Mouse (Mus musculus): ENCODE results near the gene Irgc1. TPM values are rescaled to one million over a fixed set of nuclear protein-coding genes. Genes with fewer than 3 reads are reported as not detected.

Gene Irgc1
- total and polyA plus RNA-seq, 3 experiments: not detected

DNA sequence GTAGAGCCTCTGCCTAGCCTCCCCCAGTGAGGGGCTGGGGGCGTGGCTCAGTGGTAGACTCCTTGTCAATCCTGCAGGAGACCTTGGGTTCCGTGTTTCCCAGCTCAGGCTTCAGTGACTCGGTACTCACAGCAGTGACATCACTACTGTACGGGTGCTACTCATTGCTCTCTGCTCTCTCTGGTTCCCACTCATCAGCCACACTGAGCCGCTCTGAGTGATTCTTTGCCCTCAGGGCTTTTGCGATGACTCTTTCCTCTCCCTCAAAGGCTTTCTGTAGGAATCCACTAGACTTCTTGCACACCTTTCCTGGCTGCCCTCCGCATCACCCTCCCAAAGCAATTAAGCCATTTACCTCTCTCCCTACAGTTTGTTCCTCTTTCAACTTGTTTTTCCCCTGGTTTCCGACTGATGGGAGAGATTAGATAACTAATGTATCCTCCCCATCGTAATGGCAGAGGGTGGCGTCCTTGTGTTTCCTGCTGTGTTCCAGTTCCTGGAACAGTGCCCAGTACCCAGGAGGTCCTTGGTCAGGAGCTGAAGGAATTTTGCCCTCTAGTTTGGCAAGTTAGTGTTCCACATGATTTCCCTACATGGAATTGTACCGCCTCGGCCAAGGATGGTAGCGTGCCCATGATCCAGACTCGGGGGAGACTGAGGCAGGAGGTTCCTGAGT, 9.4 kb upstream of the Irgc1 start:
- Histone ChIP-seq H3K4me3 (ENCODE audit: control insufficient read depth in 1 of 2, insufficient read depth in 1 of 2, low read depth in 2 of 2, low read length in 2 of 2) (peak overlapping the region; percentile 13 to 20; a peak in 1 of 4 replicates), H3K9me3 (replicated peaks; ENCODE audit: insufficient read depth, low read length) (no peaks in the 10 kb centered on the region), H3K27me3 (ENCODE audit: control insufficient read depth in 1 of 2, insufficient read depth in 2 of 2, low read length in 2 of 2) (peaks cover 1 to 3% of the 10 kb centered on the region in 2 experiments; a peak in 1 of 4 replicates), H3K36me3 (ENCODE audit: control insufficient read depth in 1 of 2, insufficient read depth in 2 of 2, low read length in 2 of 2) (peaks cover 0 to 5% of the 10 kb centered on the region in 2 experiments; a peak in 2 of 4 replicates), H3K79me2 (ENCODE audit: control insufficient read depth, insufficient read depth, low read length, poor library complexity) (0 out of 2 replicates have a peak, but pooled peaks cover 2% of the 10 kb centered on the region), H3K4me1 (ENCODE audit: control insufficient read depth in 1 of 2, insufficient read depth in 2 of 2, low read length in 2 of 2) (peaks cover 4 to 19% of the 10 kb centered on the region in 2 experiments), H3K9ac (ENCODE audit: control insufficient read depth, low read depth, low read length, poor library complexity, severe bottlenecking) (no peak overlapping the region), H3K27ac (ENCODE audit: control insufficient read depth, low read depth, low read length) (no peak overlapping the region)
- DNase-seq (ENCODE audit: low read depth, low spot score): peak; percentile 46
- TF ChIP-seq TCF12 (IDR thresholded peaks at IDR 0.05; ENCODE audit: low read depth, low read length) (no peak), POLR2A (IDR thresholded peaks at IDR 0.05; ENCODE audit: control insufficient read depth in 1 of 2, insufficient read depth in 1 of 2, low read depth in 1 of 2, low read length in 2 of 2, poor library complexity in 1 of 2) (no peak), MAZ (IDR thresholded peaks at IDR 0.05; ENCODE audit: low read depth, low read length) (no peak), ELF1 (IDR thresholded peaks at IDR 0.05; ENCODE audit: low read depth, low read length) (no peak), GATA1 (IDR thresholded peaks at IDR 0.05; ENCODE audit: low read depth, low read length) (peak; percentile 73), NELFE (IDR thresholded peaks at IDR 0.05; ENCODE audit: low read depth, low read length) (no peak), MYB (IDR thresholded peaks at IDR 0.05; ENCODE audit: low read depth, low read length) (no peak)

DNA sequence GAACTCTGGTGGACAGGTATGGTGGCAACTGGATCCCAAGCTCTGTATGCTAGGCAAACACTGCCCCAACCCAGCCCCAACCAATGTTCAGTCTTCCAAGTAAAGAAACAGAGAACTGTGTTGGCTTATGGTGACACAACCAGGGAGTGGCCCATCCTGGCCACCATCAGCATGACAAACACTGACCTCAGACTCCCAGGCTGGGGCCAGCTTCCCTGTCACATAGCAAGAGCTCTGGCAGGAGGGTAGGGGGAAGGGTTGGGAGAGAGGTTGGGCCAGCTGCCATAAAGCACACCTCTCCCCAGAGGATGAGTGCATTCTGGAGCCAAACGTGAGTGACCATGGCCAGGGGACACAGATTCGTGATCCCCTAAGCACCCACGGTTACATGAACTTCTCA, 7.7 kb upstream of the Irgc1 start:
- TF ChIP-seq MYB (IDR thresholded peaks at IDR 0.05; ENCODE audit: low read depth, low read length): no peak
- Histone ChIP-seq H3K4me1 (ENCODE audit: control insufficient read depth in 1 of 2, insufficient read depth in 2 of 2, low read length in 2 of 2) (peaks cover 4 to 19% of the 10 kb centered on the region in 2 experiments), H3K9ac (ENCODE audit: control insufficient read depth, low read depth, low read length, poor library complexity, severe bottlenecking) (no peak overlapping the region), H3K36me3 (ENCODE audit: control insufficient read depth in 1 of 2, insufficient read depth in 2 of 2, low read length in 2 of 2) (peaks cover 0 to 5% of the 10 kb centered on the region in 2 experiments; a peak in 2 of 4 replicates), H3K27me3 (ENCODE audit: control insufficient read depth in 1 of 2, insufficient read depth in 2 of 2, low read length in 2 of 2) (peaks cover 5 to 8% of the 10 kb centered on the region in 2 experiments), H3K79me2 (ENCODE audit: control insufficient read depth, insufficient read depth, low read length, poor library complexity) (0 out of 2 replicates have a peak, but pooled peaks cover 2% of the 10 kb centered on the region), H3K4me3 (ENCODE audit: control insufficient read depth in 1 of 2, insufficient read depth in 1 of 2, low read depth in 2 of 2, low read length in 2 of 2) (no peak overlapping the region), H3K9me3 (replicated peaks; ENCODE audit: insufficient read depth, low read length) (no peaks in the 10 kb centered on the region), H3K27ac (ENCODE audit: control insufficient read depth, low read depth, low read length) (no peak overlapping the region)
- no peak for DNase-seq (ENCODE audit: low read depth, low spot score)

DNA sequence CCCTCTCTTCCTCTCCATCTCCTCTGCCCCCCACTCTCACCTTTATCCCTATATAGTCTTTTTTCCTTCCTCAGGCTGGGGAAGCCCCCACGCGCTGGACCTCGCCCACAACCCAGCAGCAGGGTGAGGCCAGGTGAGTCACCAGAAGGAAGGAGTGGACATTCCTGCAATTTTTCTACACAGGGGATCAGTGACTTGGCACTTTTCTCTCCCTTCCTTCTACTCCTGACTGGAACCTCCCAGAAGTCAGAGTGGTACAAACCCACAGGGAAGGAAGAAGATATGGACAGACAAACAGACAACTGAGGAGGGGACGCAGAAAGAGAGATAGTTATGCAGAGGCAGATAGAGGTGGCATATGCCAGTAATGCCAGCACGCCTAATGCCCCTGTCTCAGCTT, 7.3 kb upstream of the Irgc1 start:
- Histone ChIP-seq H3K4me3 (ENCODE audit: control insufficient read depth in 1 of 2, insufficient read depth in 1 of 2, low read depth in 2 of 2, low read length in 2 of 2) (no peak overlapping the region), H3K9me3 (replicated peaks; ENCODE audit: insufficient read depth, low read length) (no peaks in the 10 kb centered on the region), H3K36me3 (ENCODE audit: control insufficient read depth in 1 of 2, insufficient read depth in 2 of 2, low read length in 2 of 2) (peaks cover 0 to 5% of the 10 kb centered on the region in 2 experiments; a peak in 2 of 4 replicates), H3K9ac (ENCODE audit: control insufficient read depth, low read depth, low read length, poor library complexity, severe bottlenecking) (no peak overlapping the region), H3K27ac (ENCODE audit: control insufficient read depth, low read depth, low read length) (no peak overlapping the region), H3K4me1 (ENCODE audit: control insufficient read depth in 1 of 2, insufficient read depth in 2 of 2, low read length in 2 of 2) (peaks cover 4 to 19% of the 10 kb centered on the region in 2 experiments), H3K27me3 (ENCODE audit: control insufficient read depth in 1 of 2, insufficient read depth in 2 of 2, low read length in 2 of 2) (peaks cover 5 to 8% of the 10 kb centered on the region in 2 experiments), H3K79me2 (ENCODE audit: control insufficient read depth, insufficient read depth, low read length, poor library complexity) (0 out of 2 replicates have a peak, but pooled peaks cover 2% of the 10 kb centered on the region)
- TF ChIP-seq MAX (IDR thresholded peaks at IDR 0.05; ENCODE audit: low read length) (no peak), EP300 (IDR thresholded peaks at IDR 0.05; ENCODE audit: low read depth in 1 of 2, low read length in 2 of 2) (no peak), TCF12 (IDR thresholded peaks at IDR 0.05; ENCODE audit: low read depth, low read length) (no peak), SMC3 (IDR thresholded peaks at IDR 0.05; ENCODE audit: low read depth, low read length) (no peak), ETS1 (IDR thresholded peaks at IDR 0.05; ENCODE audit: low read depth, low read length) (no peak), TBP (IDR thresholded peaks at IDR 0.05; ENCODE audit: low read depth, low read length) (no peak), E2F4 (IDR thresholded peaks at IDR 0.05; ENCODE audit: borderline replicate concordance, low read depth, low read length) (no peak), POLR2AphosphoS2 (IDR thresholded peaks at IDR 0.05; ENCODE audit: low read length) (no peak), HCFC1 (IDR thresholded peaks at IDR 0.05; ENCODE audit: low read depth, low read length) (no peak), GATA1 (IDR thresholded peaks at IDR 0.05; ENCODE audit: low read depth, low read length) (no peak), ELF1 (IDR thresholded peaks at IDR 0.05; ENCODE audit: low read depth, low read length) (no peak), MEF2A (IDR thresholded peaks at IDR 0.05; ENCODE audit: extremely low read depth, insufficient replicate concordance, low read depth, low read length, poor library complexity, severe bottlenecking) (no peak), NELFE (IDR thresholded peaks at IDR 0.05; ENCODE audit: low read depth, low read length) (no peak), POLR2AphosphoS5 (IDR thresholded peaks at IDR 0.05; ENCODE audit: borderline replicate concordance, low read depth, low read length) (no peak), USF1 (IDR thresholded peaks at IDR 0.05; ENCODE audit: low read depth, low read length) (no peak), MYB (IDR thresholded peaks at IDR 0.05; ENCODE audit: low read depth, low read length) (no peak), CHD2 (IDR thresholded peaks at IDR 0.05; ENCODE audit: low read length) (no peak), NRF1 (IDR thresholded peaks at IDR 0.05; ENCODE audit: insufficient read depth, low read depth, low read length, poor library complexity, severe bottlenecking) (no peak)
- no peak for DNase-seq (ENCODE audit: low read depth, low spot score)

All from MEL (cell line).